Comparison of ENCODE assay signal across 8 mouse cellular contexts in genomic region chr15:103178137-103178536, GRCm38 (mm10). TPM values are rescaled to one million over a fixed set of nuclear protein-coding genes. Genes with fewer than 3 reads are reported as not detected.
DNase-seq lines count a peak whose midpoint lies in the region; ATAC-seq and TF ChIP-seq lines count a peak whose summit lies in the region.
"Had no signal": no experiment of that assay in that cellular context is flagged by ENCODE, and none has a peak within 500 bp of the region (broad histone marks: within the 10 kb centered on the region; RNA-seq: fewer than 3 reads in every experiment).

No protein-coding gene starts in this region.

- no peak overlapping the region for H3K27ac ChIP-seq in left cerebral cortex, adult 2 months

- TF ChIP-seq CTCF in left cerebral cortex, adult 2 months (IDR thresholded peaks at IDR 0.05): peak; percentile 75

- H3K4me3 ChIP-seq in left cerebral cortex, adult 2 months: no peak overlapping the region
- H3K4me3 ChIP-seq: erythroblast, embryonic 14.5 days had no signal

- no peak for DNase-seq in left cerebral cortex, adult 2 months (ENCODE audit: extremely low spot score in 1 of 2, low spot score in 2 of 2)
- DNase-seq in left cerebral cortex, postnatal 14 days (ENCODE audit: low spot score in 2 of 2): no peak
- peak; percentile 45 for DNase-seq in T-cell, adult 2 months (ENCODE audit: low spot score)
- DNase-seq in induced T-regulatory cell, adult 2 months (ENCODE audit: low read depth): peak; percentile 74
- DNase-seq in left cerebral cortex, postnatal 25 days (ENCODE audit: low spot score in 2 of 2): no peak
- no peak for DNase-seq in left cerebral cortex, postnatal 36 days (ENCODE audit: low spot score in 2 of 2)

- intact Hi-C loops in left cerebral cortex, adult 2 months (cut with DNase I): loop anchor here (5.0 kb wide), 1 partner anchor 416 kb away; no protein-coding TSS in a partner anchor
- intact Hi-C loops in left cerebral cortex, postnatal 14 days (cut with DNase I): no loop called here
- intact Hi-C loops in left cerebral cortex, postnatal 25 days (cut with DNase I): loop anchor here (5.0 kb wide), 2 partner anchors 416 to 481 kb away; no protein-coding TSS in a partner anchor
- intact Hi-C loops in left cerebral cortex, postnatal 36 days (cut with DNase I): loop anchor here (5.0 to 10.0 kb wide), 2 partner anchors 416 to 483 kb away; no protein-coding TSS in a partner anchor

- peak; percentile 47 for ATAC-seq in megakaryocyte-erythroid progenitor cell, adult 5-6 weeks (replicated peaks; ENCODE audit: low FRiP score, low TSS enrichment, poor library complexity, severe bottlenecking)

RNA-seq across cellular contexts. Expression of gene Smug1, which starts 11.2 kb away (rescaled TPM):
- total RNA-seq in left cerebral cortex, adult 2 months (2021): 10 to 100 TPM; 20.7 to 23.2 TPM
- total RNA-seq in left cerebral cortex, postnatal 14 days (2021): 10 to 100 TPM; 16.2 to 17.4 TPM
- total RNA-seq in megakaryocyte-erythroid progenitor cell, adult 5-6 weeks (2014; fragmentation: Nextera tagmentation): 3.6 and 5.9 TPM in 2 replicates
- total RNA-seq in megakaryocyte-erythroid progenitor cell, adult 5-6 weeks (2017): 2.2 and 4.2 TPM in 2 replicates
- 10 to 100 TPM; 19.2 to 20.9 TPM for total RNA-seq in left cerebral cortex, postnatal 25 days (2021)
- 10 to 100 TPM; 18.3 to 20.0 TPM for total RNA-seq in left cerebral cortex, postnatal 36 days (2021)

Comparison
In these comparisons a context has a peak if more than half of its experiments do, and no peak if none do; other contexts are left out.
1. DNase-seq: peak in T-cell, adult 2 months (single experiment) and induced T-regulatory cell, adult 2 months (single experiment); none in left cerebral cortex, adult 2 months (0 of 2), left cerebral cortex, postnatal 14 days (0 of 2), left cerebral cortex, postnatal 25 days (0 of 2) and left cerebral cortex, postnatal 36 days (0 of 2).